9 mouse cellular contexts compared by ENCODE assay signal in the genomic region with DNA sequence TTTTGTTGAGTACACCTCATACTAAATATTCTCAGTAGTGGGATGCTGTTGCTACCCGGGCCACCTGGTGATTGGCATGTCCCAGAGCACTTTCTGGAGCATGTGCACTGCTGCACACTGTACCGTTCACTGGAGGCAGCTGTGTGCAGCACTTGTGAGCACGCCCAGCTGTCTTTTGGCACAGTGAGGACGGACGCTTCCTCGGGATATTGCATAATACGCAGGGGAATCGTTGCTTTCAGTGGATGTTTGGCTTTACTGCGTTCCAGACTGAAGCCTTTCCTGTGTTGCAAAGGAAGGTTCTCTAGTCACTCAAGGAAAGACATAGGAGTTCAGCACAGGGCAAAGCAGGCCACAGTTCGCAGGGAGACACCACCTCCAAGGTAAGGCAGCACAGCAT.
DNase-seq lines count a peak whose midpoint lies in the region; ATAC-seq and TF ChIP-seq lines count a peak whose summit lies in the region.
"Had no signal": no experiment of that assay in that cellular context is flagged by ENCODE, and none has a peak within 500 bp of the region (broad histone marks: within the 10 kb centered on the region; RNA-seq: fewer than 3 reads in every experiment).

No protein-coding gene starts in this region.

- peaks cover 5% of the 10 kb centered on the region for H3K4me1 ChIP-seq in bone marrow, adult 2 months (ENCODE audit: control insufficient read depth, insufficient read depth, low read length)
- peaks cover 11% of the 10 kb centered on the region for H3K4me1 ChIP-seq in heart, embryonic 16.5 days (ENCODE audit: control insufficient read depth, insufficient read depth, low read length)
- no peaks in the 10 kb centered on the region; the same call in 1 of the 2 replicates for H3K4me1 ChIP-seq in liver, embryonic 16.5 days (ENCODE audit: control insufficient read depth, low read depth, low read length)
- H3K4me1 ChIP-seq in hindbrain, embryonic 10.5 days (replicated peaks) = no peaks in the 10 kb centered on the region

- no peak for TF ChIP-seq CTCF in bone marrow, adult 2 months (IDR thresholded peaks at IDR 0.05; ENCODE audit: control insufficient read depth, insufficient read depth, low read length)

- H3K4me2 ChIP-seq in heart, embryonic 16.5 days (ENCODE audit: low read depth, low read length) = 0 out of 2 replicates have a peak overlapping the region, but pooled peaks have one; percentile 14
- no peak overlapping the region for H3K4me2 ChIP-seq in liver, embryonic 16.5 days (ENCODE audit: low read depth, low read length)

- H3K4me3 ChIP-seq in bone marrow, adult 2 months (replicated peaks; ENCODE audit: control insufficient read depth, low read depth, low read length) = no peak overlapping the region
- H3K4me3 ChIP-seq in heart, embryonic 16.5 days (ENCODE audit: low read length) = no peak overlapping the region
- no peak overlapping the region for H3K4me3 ChIP-seq in liver, embryonic 16.5 days (ENCODE audit: low read depth, low read length)
- no peak overlapping the region for H3K4me3 ChIP-seq in hindbrain, embryonic 10.5 days

- no peaks in the 10 kb centered on the region for H3K27me3 ChIP-seq in heart, embryonic 16.5 days (ENCODE audit: control insufficient read depth, insufficient read depth, low read length)
- no peaks in the 10 kb centered on the region for H3K27me3 ChIP-seq in liver, embryonic 16.5 days (ENCODE audit: control insufficient read depth, insufficient read depth, low read depth, low read length)
- H3K27me3 ChIP-seq in hindbrain, embryonic 10.5 days (ENCODE audit: insufficient read depth, poor library complexity, severe bottlenecking) = no peaks in the 10 kb centered on the region

- no peaks in the 10 kb centered on the region for H3K9me3 ChIP-seq in heart, embryonic 16.5 days (replicated peaks; ENCODE audit: control insufficient read depth, low read length)
- H3K9me3 ChIP-seq in liver, embryonic 16.5 days (replicated peaks; ENCODE audit: control insufficient read depth, low read length) = no peaks in the 10 kb centered on the region
- H3K9me3 ChIP-seq in hindbrain, embryonic 10.5 days = no peaks in the 10 kb centered on the region

- no peaks in the 10 kb centered on the region for H3K36me3 ChIP-seq in heart, embryonic 16.5 days (ENCODE audit: control insufficient read depth, insufficient read depth)
- no peaks in the 10 kb centered on the region; the same call in 1 of the 2 replicates for H3K36me3 ChIP-seq in liver, embryonic 16.5 days (ENCODE audit: control insufficient read depth, insufficient read depth)
- 0 out of 2 replicates have a peak, but pooled peaks cover 3% of the 10 kb centered on the region for H3K36me3 ChIP-seq in hindbrain, embryonic 10.5 days

- peak overlapping the region; percentile 48 for H3K27ac ChIP-seq in bone marrow, adult 2 months (ENCODE audit: control insufficient read depth, insufficient read depth, low read depth, low read length, poor library complexity)
- peak overlapping the region; percentile 76 for H3K27ac ChIP-seq in heart, embryonic 16.5 days (ENCODE audit: low read length)
- H3K27ac ChIP-seq in liver, embryonic 16.5 days (ENCODE audit: low read length) = peak overlapping the region; percentile 14; the same call in 1 of the 2 replicates
- no peak overlapping the region for H3K27ac ChIP-seq in hindbrain, embryonic 10.5 days
- H3K27ac ChIP-seq: liver, embryonic 14.5 days had no signal

- DNase-seq in 3T3-L1 (ENCODE audit: low read depth, low spot score) = peak; percentile 83
- peak; percentile 38 for DNase-seq in thymus, postnatal 4 days
- DNase-seq in hindbrain, embryonic 10.5 days (ENCODE audit: low spot score) = no peak
- no peak for DNase-seq in right cerebral cortex, adult 2 months (ENCODE audit: low spot score in 2 of 2)

- ATAC-seq in heart, embryonic 16.5 days (replicated peaks; ENCODE audit: extremely low read depth, insufficient read depth, low FRiP score) = peak; percentile 79
- peak; percentile 49 for ATAC-seq in liver, embryonic 16.5 days (ENCODE audit: low read depth)
- ATAC-seq in cerebellum, adult (ENCODE audit: insufficient number of reproducible peaks, low FRiP score, low TSS enrichment) = no peak

- no peak for TF ChIP-seq POLR2A in bone marrow, adult 2 months (IDR thresholded peaks at IDR 0.05; ENCODE audit: borderline replicate concordance, control insufficient read depth, low read depth, low read length)

- 20% methylated on average over 10 of the region's 10 CpGs for WGBS in bone marrow, adult 2 months
- WGBS in heart, embryonic 16.5 days = 49% methylated on average over 10 of the region's 10 CpGs
- 50% methylated on average over 10 of the region's 10 CpGs for WGBS in liver, embryonic 16.5 days (ENCODE audit: insufficient replicate concordance)
- 92% methylated on average over 10 of the region's 10 CpGs for WGBS in hindbrain, embryonic 10.5 days

- H3K9ac ChIP-seq in heart, embryonic 16.5 days (ENCODE audit: low read length) = no peak overlapping the region
- H3K9ac ChIP-seq in liver, embryonic 16.5 days (ENCODE audit: low read depth, low read length) = no peak overlapping the region
- H3K9ac ChIP-seq: liver, embryonic 14.5 days had no signal

Comparison
In these comparisons a context has a peak if more than half of its experiments do, and no peak if none do; other contexts are left out.
1. DNase-seq: peak in 3T3-L1 (single experiment) and thymus, postnatal 4 days (single experiment); none in hindbrain, embryonic 10.5 days (single experiment) and right cerebral cortex, adult 2 months (0 of 2).